Mouse (Mus musculus): ENCODE data around the gene Vezf1. TPM values are rescaled to one million over a fixed set of nuclear protein-coding genes. Genes with fewer than 3 reads are reported as not detected.

Vezf1 gene
- polyA plus RNA-seq, 1 experiment from 2014 or later, result 61.4 TPM

DNA sequence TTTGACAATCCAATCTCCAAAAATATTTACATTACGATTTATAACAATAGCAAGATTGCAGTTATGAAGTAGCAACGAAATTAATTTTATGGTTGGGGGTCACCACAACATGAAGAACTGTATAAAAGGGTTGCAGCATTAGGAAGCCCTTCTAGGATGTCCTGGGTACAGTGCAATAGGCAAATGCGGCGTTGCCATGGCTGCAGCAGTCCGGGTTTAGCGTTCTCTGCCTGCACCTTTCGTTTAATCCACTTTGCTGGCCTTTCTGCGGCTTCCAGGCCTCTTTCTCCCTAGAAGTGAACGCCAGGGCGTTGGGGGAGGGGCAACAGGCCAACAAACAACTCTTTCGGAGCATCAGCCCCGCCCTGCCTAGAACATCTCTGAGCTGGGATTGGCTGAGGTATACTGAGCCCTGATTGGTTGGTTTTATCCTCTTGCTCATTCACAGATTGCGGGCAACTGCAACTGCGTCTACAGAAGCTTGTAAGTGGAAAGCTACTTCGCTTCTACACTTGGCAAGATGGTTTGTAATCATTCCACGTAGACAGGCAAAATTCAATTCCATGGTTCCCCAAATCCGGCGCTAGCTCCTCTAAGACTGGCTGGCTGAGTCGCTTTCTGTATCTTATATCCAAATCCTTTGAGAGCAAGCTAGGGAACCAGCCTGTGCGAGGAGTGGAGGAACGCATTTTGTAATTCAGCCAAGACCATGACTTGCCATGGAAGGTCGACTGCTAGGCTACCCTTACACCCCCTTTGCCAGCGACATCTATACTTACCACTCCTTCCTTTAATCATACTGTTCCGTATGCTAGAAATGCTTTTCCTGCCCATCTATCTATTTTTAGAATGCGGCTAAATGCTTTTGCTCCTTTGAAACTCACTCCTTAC lies 18.9 kb downstream of the Vezf1 start:
- Histone ChIP-seq H3K4me1 (peaks cover 17% of the 10 kb centered on the region), H3K27ac (replicated peaks) (peak overlapping the region; percentile 71), H3K4me3 (peak overlapping the region; percentile 40), H3K9ac (replicated peaks) (peak overlapping the region; percentile 41), H3K36me3 (peaks cover 22% of the 10 kb centered on the region), H3K27me3 (no peaks in the 10 kb centered on the region), H3K4me2 (replicated peaks) (peak overlapping the region; percentile 66), H3K9me3 (no peaks in the 10 kb centered on the region)
- ATAC-seq (replicated peaks), result peak; percentile 98
- 5% methylated on average over 25 of the region's 25 CpGs for WGBS

DNA sequence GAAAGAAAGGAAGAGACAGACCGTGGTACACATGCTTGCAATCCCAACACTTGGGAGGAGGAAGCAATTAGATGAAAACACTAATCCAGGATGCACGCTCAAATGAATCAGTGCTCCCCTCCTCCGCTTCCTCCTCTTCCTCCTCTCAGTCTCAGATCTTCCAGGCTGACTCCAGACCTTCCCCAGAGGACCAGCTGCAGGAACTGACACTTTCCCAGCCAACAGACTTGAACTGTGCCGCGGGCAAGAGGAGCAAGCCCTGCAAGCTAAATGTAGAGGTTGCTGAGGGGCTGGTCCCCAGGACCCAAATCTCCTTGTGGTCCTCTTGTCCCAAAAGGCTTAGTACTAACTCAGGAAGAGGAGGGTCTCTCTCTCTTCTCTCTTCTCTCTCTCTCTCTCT lies 21.1 kb downstream of the Vezf1 start:
- WGBS, result 58% methylated on average over 5 of the region's 5 CpGs
- no peak for ATAC-seq (replicated peaks)
- H3K4me1 ChIP-seq, result peaks cover 17% of the 10 kb centered on the region
- H3K27me3 ChIP-seq, result no peaks in the 10 kb centered on the region
- peaks cover 6% of the 10 kb centered on the region for H3K36me3 ChIP-seq
- no peak overlapping the region for H3K4me3 ChIP-seq
- H3K9ac ChIP-seq (replicated peaks), result no peak overlapping the region
- no peak overlapping the region for H3K27ac ChIP-seq (replicated peaks)
- H3K9me3 ChIP-seq, result no peaks in the 10 kb centered on the region
- H3K4me2 ChIP-seq (replicated peaks), result no peak overlapping the region

DNA sequence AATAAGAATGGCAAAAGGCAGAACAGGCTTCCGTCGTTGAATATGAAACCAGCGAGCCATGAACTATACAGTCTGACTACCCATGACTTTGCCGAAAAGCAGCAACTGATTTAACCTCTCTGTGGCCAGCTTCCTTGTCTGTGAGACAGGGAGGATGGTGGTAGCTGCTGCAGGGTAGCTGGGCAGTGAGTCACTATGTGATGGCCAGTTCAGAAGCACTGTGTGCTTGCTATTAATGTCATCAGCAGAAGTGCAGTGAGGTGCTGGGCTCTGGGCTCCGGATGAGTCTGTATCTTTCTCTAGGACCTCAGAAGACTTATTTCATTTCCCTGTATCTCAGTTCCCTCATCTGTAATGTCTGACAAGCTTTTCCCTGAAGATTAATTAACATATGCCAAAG lies 22.2 kb downstream of the Vezf1 start:
- no peak overlapping the region for H3K9ac ChIP-seq (replicated peaks)
- no peak overlapping the region for H3K4me2 ChIP-seq (replicated peaks)
- no peaks in the 10 kb centered on the region for H3K27me3 ChIP-seq
- ATAC-seq (replicated peaks), result no peak
- no peak overlapping the region for H3K27ac ChIP-seq (replicated peaks)
- WGBS, result 77% methylated on average over 5 of the region's 5 CpGs
- H3K9me3 ChIP-seq, result no peaks in the 10 kb centered on the region
- H3K36me3 ChIP-seq, result no peaks in the 10 kb centered on the region
- no peak overlapping the region for H3K4me3 ChIP-seq
- peaks cover 17% of the 10 kb centered on the region for H3K4me1 ChIP-seq

DNA sequence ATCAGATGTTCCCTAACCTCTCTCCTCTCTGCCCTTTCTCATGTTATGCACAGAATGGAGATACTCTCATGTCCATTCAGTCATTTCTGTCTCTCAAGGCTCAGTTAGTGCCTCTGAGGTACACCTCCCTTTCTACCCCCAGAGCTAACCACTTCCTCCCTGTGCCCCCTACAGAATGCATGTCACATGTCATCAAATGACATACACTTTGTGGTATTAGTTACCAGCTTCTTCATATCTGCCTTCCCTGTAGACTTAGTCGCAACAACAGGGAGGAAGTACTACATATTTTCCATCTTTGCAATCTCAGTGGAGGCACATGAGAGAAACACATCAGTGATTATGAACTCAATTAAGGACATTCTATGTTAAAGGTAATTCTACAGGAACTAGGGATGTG lies 23.9 kb downstream of the Vezf1 start:
- Histone ChIP-seq H3K4me1 (peaks cover 9% of the 10 kb centered on the region), H3K9me3 (no peaks in the 10 kb centered on the region), H3K4me2 (replicated peaks) (no peak overlapping the region), H3K27ac (replicated peaks) (no peak overlapping the region), H3K27me3 (no peaks in the 10 kb centered on the region), H3K36me3 (no peaks in the 10 kb centered on the region), H3K4me3 (no peak overlapping the region), H3K9ac (replicated peaks) (no peak overlapping the region)
- no peak for ATAC-seq (replicated peaks)
- 94% methylated on average over 1 of the region's 1 CpGs for WGBS

DNA sequence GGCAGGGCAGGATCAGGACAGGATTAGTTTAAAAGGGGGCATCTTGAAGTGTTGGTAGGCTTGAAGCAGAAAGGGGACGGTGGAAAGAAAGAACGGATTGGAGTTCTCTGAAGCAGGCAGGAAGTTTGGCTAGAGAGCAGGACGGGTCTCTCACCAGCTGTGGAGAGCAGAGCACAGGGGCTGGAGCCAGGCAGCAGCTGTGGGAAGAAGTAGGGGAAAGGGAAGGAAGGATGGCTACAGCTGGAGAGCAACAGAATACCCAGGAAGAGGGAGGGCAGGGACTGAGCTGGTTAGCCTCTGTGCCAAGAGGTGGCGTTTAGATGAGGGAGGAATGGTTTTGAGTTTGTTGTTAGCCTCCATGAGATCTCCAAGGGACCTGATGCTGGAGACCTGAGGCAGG lies 29.1 kb downstream of the Vezf1 start:
- H3K9ac ChIP-seq (replicated peaks), result no peak overlapping the region
- no peak overlapping the region for H3K4me3 ChIP-seq
- no peak for ATAC-seq (replicated peaks)
- no peaks in the 10 kb centered on the region for H3K36me3 ChIP-seq
- H3K27me3 ChIP-seq, result no peaks in the 10 kb centered on the region
- 32% methylated on average over 4 of the region's 4 CpGs for WGBS
- peaks cover 26% of the 10 kb centered on the region for H3K4me1 ChIP-seq
- no peaks in the 10 kb centered on the region for H3K9me3 ChIP-seq
- no peak overlapping the region for H3K4me2 ChIP-seq (replicated peaks)
- H3K27ac ChIP-seq (replicated peaks), result no peak overlapping the region

DNA sequence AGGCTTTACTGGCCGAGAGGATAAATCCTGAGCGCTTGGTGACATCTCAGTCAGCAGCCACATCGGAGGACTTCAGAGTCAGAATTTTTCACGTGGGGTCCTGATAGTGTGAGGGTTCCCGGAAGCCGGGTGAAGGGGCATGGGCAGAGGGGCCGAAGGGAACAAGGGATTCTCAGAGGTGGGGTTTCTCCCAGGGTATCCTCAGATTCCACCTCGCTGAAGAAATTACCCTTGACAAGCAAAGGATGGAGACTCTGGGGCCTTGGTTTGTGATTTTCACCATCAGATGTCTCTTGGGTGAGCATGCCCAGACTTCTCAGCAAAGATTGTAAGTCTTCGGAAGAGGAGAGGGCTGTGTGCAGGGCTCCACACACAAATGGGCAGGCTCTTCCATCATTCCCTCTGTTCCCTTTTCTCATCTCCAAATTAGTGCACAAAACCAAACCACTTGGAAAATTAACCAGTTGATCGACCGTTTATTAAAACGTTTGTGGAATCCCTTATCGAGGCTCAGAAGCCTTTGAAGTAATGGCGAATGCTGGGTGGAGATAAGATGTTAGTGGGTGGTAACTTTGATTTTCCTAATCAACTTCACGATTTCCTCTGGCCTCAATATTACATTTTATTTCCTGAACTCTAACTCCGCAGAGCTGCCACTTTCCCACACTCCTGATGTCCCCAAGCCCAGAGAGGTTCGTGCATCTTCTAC lies 30.1 kb downstream of the Vezf1 start, which contains the start of gene Cuedc1:
Cuedc1 (plus strand) TSS at position 38 of the 709 bp plus-strand sequence.
- Histone ChIP-seq H3K27me3 (no peaks in the 10 kb centered on the region), H3K9ac (replicated peaks) (peak within 1 kb of the TSS; percentile 81), H3K4me2 (replicated peaks) (peak within 1 kb of the TSS; percentile 94), H3K4me1 (peaks cover 26% of the 10 kb centered on the region), H3K27ac (replicated peaks) (peak within 1 kb of the TSS; percentile 84), H3K36me3 (no peaks in the 10 kb centered on the region), H3K4me3 (peak within 1 kb of the TSS; percentile 67), H3K9me3 (no peaks in the 10 kb centered on the region)
- WGBS, result 30% methylated on average over 17 of the region's 17 CpGs
- ATAC-seq (replicated peaks), result no peak

DNA sequence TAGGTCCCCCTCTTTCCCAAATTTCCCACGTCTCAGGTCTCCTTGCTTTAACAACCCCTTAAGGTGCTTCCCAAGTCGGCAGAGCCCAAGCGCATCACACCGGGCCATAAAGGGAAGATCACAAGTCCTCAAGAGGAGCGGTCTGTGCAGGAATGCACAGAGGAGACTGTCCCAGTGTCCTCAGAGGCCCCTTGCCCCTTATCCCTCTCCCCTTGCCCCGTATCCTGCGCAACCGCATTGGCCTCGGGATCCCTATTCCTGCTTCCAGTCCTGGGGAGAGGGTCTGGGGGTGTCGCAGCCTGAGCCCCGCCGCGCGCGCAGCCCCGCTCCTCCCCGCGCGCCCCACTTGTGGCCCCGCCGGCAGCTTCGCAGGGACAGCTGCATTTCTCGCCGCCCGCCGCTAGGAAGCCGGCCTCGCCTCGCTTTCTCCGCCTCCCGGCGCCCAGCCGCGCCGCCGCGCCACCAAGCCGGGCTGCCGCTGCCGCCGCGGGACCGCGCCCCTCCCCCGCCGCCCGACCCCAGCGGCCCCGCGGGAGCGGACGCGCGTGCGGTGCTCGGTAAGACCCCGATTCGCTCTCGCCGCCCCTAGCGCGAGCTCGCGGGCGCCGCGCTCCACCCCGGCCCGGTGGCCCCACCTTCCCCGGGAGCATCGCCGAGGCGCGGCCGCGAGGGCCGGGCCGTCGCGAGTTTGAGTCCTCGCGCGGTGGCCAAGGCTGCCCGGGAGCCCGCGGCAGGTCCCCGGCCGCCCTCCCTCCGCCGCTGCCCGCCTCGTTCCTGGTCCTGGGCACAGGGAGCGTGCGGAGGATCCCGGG lies 30.9 kb downstream of the Vezf1 start:
- ATAC-seq (replicated peaks), result peak; percentile 75
- Histone ChIP-seq H3K4me1 (peaks cover 26% of the 10 kb centered on the region), H3K27me3 (no peaks in the 10 kb centered on the region), H3K4me2 (replicated peaks) (peak overlapping the region; percentile 94), H3K9ac (replicated peaks) (peak overlapping the region; percentile 81), H3K9me3 (no peaks in the 10 kb centered on the region), H3K27ac (replicated peaks) (peak overlapping the region; percentile 84), H3K4me3 (peak overlapping the region; percentile 67), H3K36me3 (no peaks in the 10 kb centered on the region)
- under 1% methylated on average over 81 of the region's 95 CpGs for WGBS

DNA sequence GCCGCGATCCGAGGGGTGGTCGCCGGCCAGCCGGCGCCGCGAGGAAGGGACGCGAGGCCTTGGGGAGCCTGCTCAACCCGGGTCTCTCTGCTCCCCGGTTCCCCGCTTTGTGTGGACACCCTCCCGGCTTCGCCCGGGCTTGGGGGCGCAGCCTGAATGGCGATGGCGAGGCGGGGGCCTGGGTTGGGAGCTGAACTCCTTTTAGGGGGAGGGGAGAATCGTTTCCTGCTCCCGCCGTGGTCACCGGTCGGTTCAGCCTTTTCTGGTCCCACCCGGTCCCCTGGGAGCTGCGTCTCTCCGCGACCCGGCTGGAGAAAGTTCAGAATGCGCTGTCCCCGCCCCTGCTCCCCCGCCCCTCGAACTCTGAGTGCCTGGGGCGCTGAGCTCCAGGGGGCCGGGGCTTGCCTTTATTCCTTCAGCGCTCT lies 31.5 kb downstream of the Vezf1 start:
- Histone ChIP-seq H3K9ac (replicated peaks) (peak overlapping the region; percentile 81), H3K4me1 (peaks cover 26% of the 10 kb centered on the region), H3K9me3 (no peaks in the 10 kb centered on the region), H3K27me3 (no peaks in the 10 kb centered on the region), H3K36me3 (no peaks in the 10 kb centered on the region), H3K4me2 (replicated peaks) (peak overlapping the region; percentile 94), H3K4me3 (peak overlapping the region; percentile 67), H3K27ac (replicated peaks) (peak overlapping the region; percentile 84)
- peak; percentile 67 for ATAC-seq (replicated peaks)
- under 1% methylated on average over 24 of the region's 38 CpGs for WGBS

DNA sequence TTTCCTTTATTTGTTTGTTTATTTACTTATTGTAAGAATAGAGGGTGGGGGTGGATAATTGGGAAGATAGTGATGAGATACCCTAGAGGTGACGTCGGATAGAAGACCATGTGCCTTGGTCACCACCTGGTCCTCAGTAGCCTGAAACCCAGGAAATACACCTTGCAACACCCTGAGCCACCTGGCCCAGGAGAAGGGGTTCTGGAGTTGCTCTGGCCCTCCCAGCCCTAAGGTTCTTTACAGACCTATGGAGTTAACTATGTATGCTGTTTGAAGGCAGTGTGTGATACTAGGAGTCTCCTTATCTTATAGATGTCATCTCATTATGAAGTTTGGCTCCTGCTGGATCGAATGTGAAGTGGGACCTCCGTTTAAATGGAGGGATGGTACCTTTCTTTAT lies 32.1 kb downstream of the Vezf1 start:
- 33% methylated on average over 4 of the region's 4 CpGs for WGBS
- Histone ChIP-seq H3K4me3 (peak overlapping the region; percentile 67), H3K27ac (replicated peaks) (0 out of 2 replicates have a peak overlapping the region, but pooled peaks have one; percentile 84), H3K4me1 (peaks cover 26% of the 10 kb centered on the region), H3K9me3 (no peaks in the 10 kb centered on the region), H3K27me3 (no peaks in the 10 kb centered on the region), H3K4me2 (replicated peaks) (peak overlapping the region; percentile 94), H3K9ac (replicated peaks) (no peak overlapping the region), H3K36me3 (no peaks in the 10 kb centered on the region)
- ATAC-seq (replicated peaks), result no peak

DNA sequence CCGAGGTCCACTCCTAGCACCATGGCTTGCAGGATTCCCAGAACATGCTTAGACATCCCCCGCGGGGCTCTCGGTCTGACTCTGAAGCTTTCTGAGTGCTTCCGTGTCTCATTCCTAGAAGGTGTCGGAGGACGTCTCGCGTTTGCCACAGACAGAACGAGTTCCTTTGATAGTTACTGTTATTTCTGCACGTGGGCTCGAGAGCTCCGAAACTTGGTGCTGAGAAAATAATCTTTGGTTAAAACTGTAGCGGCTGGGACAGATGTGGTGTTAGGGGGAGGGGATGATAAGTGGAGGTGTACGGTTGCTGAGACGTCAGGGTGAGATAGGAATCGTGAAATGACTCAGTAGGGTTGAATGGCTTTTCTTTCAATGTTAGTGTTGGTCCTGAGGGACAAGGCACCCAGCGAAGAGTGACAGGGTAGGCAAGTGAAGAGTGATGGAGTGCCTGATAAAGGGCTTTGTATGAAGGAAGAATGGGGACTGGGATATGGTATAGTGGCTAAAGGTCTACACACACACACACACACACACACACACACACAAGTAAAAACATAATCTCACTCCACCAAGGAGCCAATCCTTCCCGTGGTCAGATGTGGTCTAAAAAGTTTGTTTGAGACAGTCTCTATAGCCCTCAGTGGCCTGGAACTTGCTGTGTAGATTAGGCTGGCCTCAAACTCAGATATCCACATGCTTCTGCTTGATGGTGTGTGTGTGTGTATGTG lies 35.3 kb downstream of the Vezf1 start:
- Histone ChIP-seq H3K36me3 (no peaks in the 10 kb centered on the region), H3K4me3 (no peak overlapping the region), H3K9ac (replicated peaks) (no peak overlapping the region), H3K9me3 (no peaks in the 10 kb centered on the region), H3K4me1 (peaks cover 26% of the 10 kb centered on the region), H3K27ac (replicated peaks) (no peak overlapping the region), H3K27me3 (no peaks in the 10 kb centered on the region), H3K4me2 (replicated peaks) (no peak overlapping the region)
- no peak for ATAC-seq (replicated peaks)
- WGBS, result 94% methylated on average over 19 of the region's 19 CpGs

DNA sequence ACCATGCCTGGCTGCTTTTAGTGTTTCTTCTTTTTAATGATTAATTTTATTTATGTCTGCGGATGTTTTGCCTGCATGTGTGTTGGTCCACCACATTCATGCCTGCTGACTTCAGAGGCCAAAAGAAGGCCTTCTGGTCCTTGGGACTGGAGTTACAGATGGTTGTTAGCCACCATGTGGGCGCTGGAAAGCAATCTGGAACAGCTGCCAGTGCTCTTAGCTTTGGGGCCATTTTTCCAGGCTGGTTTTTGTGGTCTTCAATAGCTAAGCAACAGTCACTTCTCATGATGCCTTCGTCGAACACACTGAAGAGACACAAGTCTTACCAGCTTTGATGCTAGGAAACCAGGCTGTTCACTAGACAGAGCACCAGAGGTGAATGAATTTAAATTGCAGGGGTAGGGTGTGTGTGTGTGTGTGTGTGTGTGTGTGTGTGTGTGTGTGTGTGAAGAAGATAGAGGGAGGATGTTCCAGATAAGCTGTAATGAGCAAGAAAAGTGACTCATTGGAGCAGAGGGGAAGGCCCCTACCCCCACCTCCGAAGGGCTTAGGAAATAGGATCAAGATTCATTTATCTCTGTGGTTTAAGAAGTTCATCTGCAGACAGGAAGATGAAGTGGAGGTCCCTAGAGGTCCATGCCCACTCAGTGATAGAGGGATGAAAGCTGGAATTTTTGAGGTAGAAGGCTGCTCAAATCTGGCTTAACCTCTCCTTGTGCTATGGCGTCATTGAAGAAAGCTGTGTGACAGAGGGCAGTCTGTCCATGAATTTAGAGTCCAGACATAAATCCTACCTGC lies 37.6 kb downstream of the Vezf1 start:
- WGBS, result 87% methylated on average over 6 of the region's 6 CpGs
- H3K9me3 ChIP-seq, result no peaks in the 10 kb centered on the region
- no peaks in the 10 kb centered on the region for H3K27me3 ChIP-seq
- H3K4me2 ChIP-seq (replicated peaks), result no peak overlapping the region
- H3K4me3 ChIP-seq, result no peak overlapping the region
- H3K4me1 ChIP-seq, result peaks cover 11% of the 10 kb centered on the region
- no peak overlapping the region for H3K9ac ChIP-seq (replicated peaks)
- no peak overlapping the region for H3K27ac ChIP-seq (replicated peaks)
- ATAC-seq (replicated peaks), result no peak
- no peaks in the 10 kb centered on the region for H3K36me3 ChIP-seq
